Mouse (Mus musculus) forebrain, embryonic 16.5 days (tissue): ENCODE data around the gene Tpp2. TPM values are rescaled to one million over a fixed set of nuclear protein-coding genes. Genes with fewer than 3 reads are reported as not detected.
"Not testable (repeated sequence)": the region's sequence is repeated elsewhere in the genome, so short reads cannot be mapped to it uniquely, and the experiment has no call there.

ENCODE experiments used
- ATAC-seq: fragments of 200-750 bp; cut with Nextera tagmentation; 2 replicates; pipeline ENCODE4 v1.8.0; 2017; ENCODE audit warnings: mild to moderate bottlenecking, moderate library complexity
- H3K27ac ChIP-seq: fragments of 300-500 bp; sonication (generic); 2 replicates; pipeline ENCODE4 v1.5.1; 2014; ENCODE audit warnings: low read length, control low read depth
- H3K27me3 ChIP-seq: fragments of 300-500 bp; sonication (generic); replicated peaks from 2 replicates; pipeline ENCODE4 v1.6.1; 2014; ENCODE audit warnings: low read length; ENCODE audit not compliant: control insufficient read depth, insufficient read depth
- H3K36me3 ChIP-seq: fragments of 300-500 bp; sonication (generic); 2 replicates; pipeline ENCODE4 v1.6.1; 2014; ENCODE audit not compliant: control insufficient read depth, insufficient read depth
- H3K4me1 ChIP-seq: fragments of 300-500 bp; sonication (generic); replicated peaks from 2 replicates; pipeline ENCODE4 v1.6.1; 2014; ENCODE audit warnings: low read length; ENCODE audit not compliant: control insufficient read depth, insufficient read depth
- H3K4me2 ChIP-seq: fragments of 300-500 bp; sonication (generic); 2 replicates; pipeline ENCODE4 v1.6.1; 2014; ENCODE audit warnings: mild to moderate bottlenecking, low read length, control low read depth
- H3K4me3 ChIP-seq: fragments of 300-500 bp; sonication (generic); replicated peaks from 2 replicates; pipeline ENCODE4 v1.5.1; 2014; ENCODE audit warnings: mild to moderate bottlenecking, low read length, control low read depth
- H3K9ac ChIP-seq: fragments of 300-500 bp; sonication (generic); replicated peaks from 2 replicates; pipeline ENCODE4 v1.6.1; 2014; ENCODE audit warnings: low read depth, low read length, control low read depth
- H3K9me3 ChIP-seq: fragments of 300-500 bp; sonication (generic); 2 replicates; pipeline ENCODE4 v1.6.1; 2016; ENCODE audit warnings: low read length; ENCODE audit not compliant: control insufficient read depth
- WGBS: fragments of 180-500 bp; shearing (Covaris S2); extraction: QIAGEN DNeasy Blood & Tissue Kit; methylation state at CpG from one replicate; pipeline ENCODE4 v1.1.7; 2014; 5-methylcytosine and 5-hydroxymethylcytosine counted together
- microRNA-seq: library from miRNA; unstranded; fragments of <30 nt; microRNA quantifications from one replicate; pipeline ENCODE4, GENCODE M21; 2017
- polyA plus RNA-seq: library from polyadenylated mRNA; unstranded; fragments of >200 nt; fragmentation: Nextera tagmentation; extraction: Ambion mirVana; gene quantifications from 2 replicates; pipeline ENCODE4 v1.2.1, GENCODE M21; 2015

The Tpp2 gene
- polyA plus RNA-seq, 1 experiment from 2014 or later = 58.6 TPM

DNA sequence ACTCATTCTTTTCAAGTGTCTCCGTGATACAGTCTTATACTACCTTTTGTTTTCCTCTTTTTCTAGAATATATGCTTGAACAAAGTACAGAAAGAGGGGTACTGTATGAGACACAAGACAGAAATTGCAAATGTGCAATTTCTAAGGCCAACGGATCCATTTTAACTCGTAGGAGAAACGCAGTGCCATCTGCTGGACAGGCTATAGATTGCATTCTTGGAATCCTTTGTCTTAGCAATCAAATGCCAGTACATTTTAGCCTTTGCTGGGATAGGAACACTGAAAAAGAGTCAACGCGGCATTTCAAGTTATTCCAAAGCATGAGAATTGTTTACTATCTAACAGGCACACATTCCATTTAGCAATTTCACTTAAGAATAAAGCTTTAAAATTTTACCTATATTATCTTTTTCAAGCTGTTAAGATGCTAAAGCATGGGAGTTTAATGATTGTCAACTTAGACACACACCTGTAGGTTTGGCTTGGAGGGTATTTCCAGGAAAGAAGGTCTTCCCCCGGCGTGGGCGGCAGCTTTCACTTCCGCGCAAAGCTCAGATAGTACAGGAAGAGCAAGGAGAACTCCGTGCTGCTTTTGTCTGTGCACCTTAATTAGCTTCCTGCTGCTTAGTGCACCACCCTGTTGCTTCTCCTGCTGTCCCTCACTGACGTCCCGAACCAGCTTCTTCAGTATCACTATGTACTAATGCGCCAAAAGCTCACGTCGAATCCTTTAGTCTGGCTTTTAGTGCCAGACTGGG, 108.5 kb downstream of the Tpp2 start:
- ATAC-seq = peak; percentile 82
- Histone ChIP-seq H3K4me1 (peaks cover 4% of the 10 kb centered on the region; the same call in 1 of the 2 replicates), H3K27ac (no peak overlapping the region), H3K4me3 (peak overlapping the region; percentile 43), H3K4me2 (peak overlapping the region; percentile 62), H3K27me3 (no peaks in the 10 kb centered on the region), H3K9me3 (no peaks in the 10 kb centered on the region), H3K36me3 (no peaks in the 10 kb centered on the region), H3K9ac (peak overlapping the region; percentile 57)
- under 1% methylated on average over 17 of the region's 17 CpGs for WGBS

DNA sequence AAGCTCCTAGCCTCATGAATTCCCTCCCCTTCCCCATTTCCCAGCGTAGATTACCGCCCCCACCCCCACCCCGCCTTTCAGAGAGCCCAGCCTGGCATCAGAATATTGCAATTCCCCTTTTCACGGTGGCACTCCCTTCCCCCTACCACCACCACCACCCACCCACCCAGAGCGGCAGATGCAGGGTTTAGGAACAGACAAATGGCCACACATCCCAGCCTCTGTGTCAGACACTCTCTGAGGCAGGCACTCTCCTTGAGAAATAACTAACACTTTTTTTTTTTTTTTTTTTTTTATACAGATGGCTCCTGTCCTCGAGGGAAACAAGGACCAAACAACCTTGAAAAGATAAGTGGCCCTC, 109.1 kb downstream of the Tpp2 start:
- Histone ChIP-seq H3K36me3 (no peaks in the 10 kb centered on the region), H3K9ac (peak overlapping the region; percentile 57), H3K27ac (no peak overlapping the region), H3K4me1 (peaks cover 4% of the 10 kb centered on the region; the same call in 1 of the 2 replicates), H3K4me2 (peak overlapping the region; percentile 62), H3K9me3 (no peaks in the 10 kb centered on the region), H3K4me3 (peak overlapping the region; percentile 43), H3K27me3 (no peaks in the 10 kb centered on the region)
- 2% methylated on average over 6 of the region's 6 CpGs for WGBS
- ATAC-seq = peak; percentile 80

DNA sequence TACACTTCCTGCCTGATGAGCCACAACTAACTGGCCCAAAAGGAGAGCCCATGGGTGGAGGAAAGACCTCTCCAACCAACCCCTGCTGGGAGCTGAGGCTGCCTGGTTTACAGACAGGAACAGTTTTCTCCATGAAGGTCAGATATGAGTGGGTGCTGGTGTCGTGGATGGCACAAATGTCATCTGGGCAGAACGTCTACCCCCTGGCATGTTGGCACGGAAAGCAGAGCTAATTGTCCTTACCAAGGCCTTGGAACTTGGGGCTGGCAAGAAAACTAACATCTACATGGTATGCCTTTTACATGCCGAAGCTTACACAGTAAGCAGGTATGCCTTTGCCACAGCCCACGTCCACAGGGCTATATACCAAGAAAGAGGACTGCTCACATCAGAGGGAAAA, 112.2 kb downstream of the Tpp2 start:
- WGBS = 88% methylated on average over 5 of the region's 5 CpGs
- H3K4me2 ChIP-seq, H3K36me3 ChIP-seq, H3K4me1 ChIP-seq, H3K4me3 ChIP-seq, ATAC-seq, H3K27ac ChIP-seq, H3K9ac ChIP-seq, H3K27me3 ChIP-seq, H3K9me3 ChIP-seq: not testable (repeated sequence)

DNA sequence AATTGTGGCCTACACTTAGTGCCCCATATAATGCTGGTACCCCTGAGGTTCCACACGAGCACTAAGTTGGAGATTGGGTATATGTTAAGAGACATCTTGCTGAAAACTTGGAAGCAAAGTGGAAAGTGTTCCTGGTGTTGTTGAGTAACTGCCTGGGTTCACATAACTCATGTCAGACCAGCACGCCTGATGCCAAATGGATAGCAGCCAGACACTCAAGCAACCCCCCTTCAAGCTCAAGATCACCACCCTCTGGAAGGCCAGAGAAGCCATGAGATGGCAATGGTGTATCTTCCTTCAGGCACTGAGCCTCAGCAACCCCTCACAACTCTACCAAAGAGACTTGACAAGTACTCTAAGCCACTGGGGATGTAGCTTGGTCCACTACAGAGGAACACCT, 113.1 kb downstream of the Tpp2 start:
- no peak overlapping the region for H3K27ac ChIP-seq
- WGBS = 91% methylated on average over 2 of the region's 2 CpGs
- H3K4me1 ChIP-seq = peaks cover 4% of the 10 kb centered on the region; the same call in 1 of the 2 replicates
- no peak overlapping the region for H3K4me2 ChIP-seq
- H3K27me3 ChIP-seq = no peaks in the 10 kb centered on the region
- no peaks in the 10 kb centered on the region for H3K36me3 ChIP-seq
- H3K4me3 ChIP-seq = no peak overlapping the region
- no peaks in the 10 kb centered on the region for H3K9me3 ChIP-seq
- no peak for ATAC-seq
- H3K9ac ChIP-seq = no peak overlapping the region

Small RNA genes within 50 kb of the gene (microRNA-seq; reads per million reads assigned to microRNA genes)
- gene Gm24180 = not detected

Other genes starting within 250 kb of the Tpp2 start
- 25.0 and 32.3 TPM in 2 replicates for gene 1500015O10Rik, start 203.0 kb upstream of the Tpp2 start, polyA plus RNA-seq
- 20.0 and 20.4 TPM in 2 replicates for gene Uxs1, start 105.8 kb upstream of the Tpp2 start, polyA plus RNA-seq
- gene Mettl21c, start 86.4 kb downstream of the Tpp2 start, polyA plus RNA-seq = 2.7 and 2.9 TPM in 2 replicates
- 0.05 and 0.11 TPM in 2 replicates for gene Gm8251, start 128.3 kb downstream of the Tpp2 start, polyA plus RNA-seq
- gene Tex30, start 168.8 kb downstream of the Tpp2 start, polyA plus RNA-seq = 64.6 and 75.4 TPM in 2 replicates
- gene Kdelc1, start 185.2 kb downstream of the Tpp2 start, polyA plus RNA-seq = 27.6 and 33.1 TPM in 2 replicates
- gene Bivm, start 185.3 kb downstream of the Tpp2 start, polyA plus RNA-seq = 33.2 and 38.4 TPM in 2 replicates
- 35.3 and 39.4 TPM in 2 replicates for gene Ercc5, start 214.1 kb downstream of the Tpp2 start, polyA plus RNA-seq